Mouse (Mus musculus): ENCODE results near the gene Clcn5.

Gene Clcn5

GRCm38 (mm10) chrX:7319089-7319721 is at the start of gene Clcn5:
Gene Clcn5 (minus strand): TSS chrX:7319358.
- peak; percentile 97 for DNase-seq (ENCODE audit: low read depth, low spot score)

- no peak for DNase-seq (ENCODE audit: low read depth, low spot score)
Observed at GRCm38 (mm10) chrX:7325455-7325854, 6.3 kb upstream of the Clcn5 start.

DNA sequence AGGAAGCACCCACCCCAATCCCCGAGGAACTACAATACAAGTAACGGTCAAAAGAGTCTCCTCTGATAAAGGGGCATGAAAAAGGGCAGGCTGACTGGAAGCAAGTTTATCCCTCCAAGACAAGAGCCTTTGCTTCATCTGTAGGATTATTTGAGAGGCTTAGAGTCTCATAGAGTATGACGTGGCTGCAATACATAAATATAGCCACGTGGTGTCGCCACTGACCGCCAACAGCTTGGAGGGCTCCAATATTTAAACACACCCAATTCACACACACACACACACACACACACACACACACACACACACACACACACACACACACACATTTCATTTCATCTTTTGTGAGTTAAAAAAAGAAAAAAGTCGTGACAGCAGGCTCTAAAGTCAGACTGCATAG is 3.1 kb upstream of the Clcn5 start:
- DNase-seq (ENCODE audit: low read depth, low spot score) = peak; percentile 30

- DNase-seq (ENCODE audit: low read depth, low spot score) = no peak
Observed at GRCm38 (mm10) chrX:7320571-7320970, 1.4 kb upstream of the Clcn5 start.

- peak; percentile 4 for DNase-seq (ENCODE audit: low read depth, low spot score)
Observed at GRCm38 (mm10) chrX:7318551-7319025, 570 bp downstream of the Clcn5 start.

DNA sequence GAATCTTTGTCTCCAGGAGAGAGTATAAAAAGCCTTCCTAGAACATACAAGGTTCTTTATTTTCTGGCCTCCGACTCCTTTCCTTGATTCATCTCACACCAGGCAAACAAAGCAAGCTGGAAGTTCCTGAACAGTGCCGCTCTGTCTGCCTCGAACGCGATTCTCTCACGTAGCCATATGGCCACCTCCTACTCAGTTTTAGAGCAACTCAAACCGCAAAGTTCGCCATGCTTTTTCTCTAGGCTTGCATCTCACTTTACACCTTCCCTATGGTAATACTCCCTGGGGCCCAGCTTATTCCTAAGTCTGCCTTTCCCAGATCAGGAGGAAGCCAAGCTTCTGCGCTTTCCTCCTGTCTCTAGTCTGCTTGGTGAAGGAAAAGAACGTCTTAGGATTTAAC is 4.0 kb downstream of the Clcn5 start:
- DNase-seq (ENCODE audit: low read depth, low spot score) = no peak

DNA sequence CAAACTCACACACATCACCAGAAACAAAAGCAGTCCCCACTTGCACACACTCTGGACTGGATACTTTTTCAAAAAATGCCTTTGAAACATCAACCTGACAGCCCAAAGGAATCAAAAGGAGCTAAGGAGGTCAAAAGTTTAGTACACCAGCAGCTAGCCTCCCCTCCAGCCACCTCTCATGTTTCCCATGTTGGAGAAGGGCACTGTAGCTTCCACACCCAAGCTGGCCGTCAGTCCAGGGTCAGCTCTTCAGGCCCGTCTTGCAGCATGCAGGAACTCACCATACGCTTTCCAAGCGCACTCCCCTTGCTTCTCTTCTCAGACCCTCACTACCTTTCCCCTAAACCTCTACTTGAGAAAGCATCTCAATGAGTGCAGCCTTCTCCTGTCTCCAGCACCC is 4.5 kb downstream of the Clcn5 start:
- no peak for DNase-seq (ENCODE audit: low read depth, low spot score)

DNA sequence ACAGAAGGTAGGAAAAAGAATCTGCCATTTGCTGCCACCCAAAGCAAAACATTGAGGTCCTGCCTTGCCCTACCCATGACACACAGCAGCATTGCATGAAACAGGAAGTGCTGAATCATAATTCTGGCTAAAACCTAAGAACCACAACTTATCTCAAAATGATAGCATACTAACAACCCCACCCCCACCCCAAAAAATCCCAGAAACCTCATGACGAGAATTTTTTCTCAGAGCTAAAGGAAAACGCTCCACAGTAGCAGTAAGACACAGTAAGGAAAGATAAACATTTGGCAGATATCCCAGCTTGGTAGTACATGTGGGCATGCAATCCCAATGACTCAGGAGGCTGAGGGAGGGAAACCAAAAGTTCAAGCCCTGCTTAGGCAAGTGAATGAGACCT is 10.9 kb downstream of the Clcn5 start:
- no peak for DNase-seq (ENCODE audit: low read depth, low spot score)

- no peak for DNase-seq (ENCODE audit: low read depth, low spot score)
Observed at GRCm38 (mm10) chrX:7306861-7307260, 12.3 kb downstream of the Clcn5 start.

GRCm38 (mm10) chrX:7292981-7293380 is 26.2 kb downstream of the Clcn5 start:
- DNase-seq (ENCODE audit: low read depth, low spot score) = no peak

GRCm38 (mm10) chrX:7292151-7292768 is 26.9 kb downstream of the Clcn5 start:
- no peak for DNase-seq (ENCODE audit: low read depth, low spot score)

DNA sequence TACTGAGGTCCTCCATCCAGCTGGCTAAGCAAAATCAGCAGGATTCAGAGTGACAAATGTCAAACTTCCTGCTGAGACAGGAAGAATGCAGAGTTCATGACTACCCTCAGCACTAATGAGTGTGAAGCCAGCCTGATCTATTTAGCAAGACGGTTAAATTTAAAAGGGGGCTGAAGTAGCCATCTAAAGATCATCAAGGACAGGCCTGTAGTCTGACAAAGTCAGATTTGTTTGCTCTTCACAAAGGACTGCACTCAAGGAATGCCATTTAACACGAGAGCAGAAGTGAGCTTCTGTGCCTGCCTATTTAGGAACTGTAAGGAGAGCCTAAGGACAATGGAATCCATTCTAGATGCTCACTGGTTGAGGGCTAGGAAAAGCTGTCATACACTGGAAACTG is 30.2 kb downstream of the Clcn5 start:
- DNase-seq (ENCODE audit: low read depth, low spot score) = no peak

DNA sequence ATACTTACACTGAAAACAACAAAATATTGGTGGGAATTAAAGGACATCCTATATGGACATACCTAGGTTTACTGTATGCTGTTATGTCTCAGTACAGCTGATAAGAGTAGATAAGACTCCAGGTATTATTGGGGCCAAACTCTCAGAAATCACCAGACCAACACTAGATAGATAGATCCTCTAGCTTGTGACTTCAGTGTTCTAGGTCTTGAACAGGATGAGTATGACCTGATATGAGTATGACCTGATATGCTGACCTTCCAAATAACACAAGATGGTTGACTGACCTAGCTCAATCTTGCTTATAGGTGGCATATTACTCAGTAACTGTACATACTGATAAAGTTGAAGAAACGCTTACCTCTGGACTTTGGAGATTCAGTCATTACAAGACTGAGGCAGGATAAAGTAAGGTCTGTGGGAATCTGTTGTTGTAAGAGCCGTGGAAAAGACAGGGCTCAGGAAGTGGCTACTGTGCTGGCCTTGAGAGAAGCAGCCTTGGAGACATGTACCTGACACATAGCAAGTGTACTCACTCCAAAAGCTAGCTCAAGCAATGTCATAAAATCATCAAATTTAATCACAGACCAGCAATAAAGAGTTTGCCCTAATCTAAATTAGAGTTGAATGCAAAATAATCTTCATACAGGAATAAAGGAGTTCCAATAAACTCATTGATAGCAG is 32.0 kb downstream of the Clcn5 start:
- DNase-seq (ENCODE audit: low read depth, low spot score) = no peak

GRCm38 (mm10) chrX:7282636-7283035 is 36.5 kb downstream of the Clcn5 start:
- DNase-seq (ENCODE audit: low read depth, low spot score) = no peak

DNA sequence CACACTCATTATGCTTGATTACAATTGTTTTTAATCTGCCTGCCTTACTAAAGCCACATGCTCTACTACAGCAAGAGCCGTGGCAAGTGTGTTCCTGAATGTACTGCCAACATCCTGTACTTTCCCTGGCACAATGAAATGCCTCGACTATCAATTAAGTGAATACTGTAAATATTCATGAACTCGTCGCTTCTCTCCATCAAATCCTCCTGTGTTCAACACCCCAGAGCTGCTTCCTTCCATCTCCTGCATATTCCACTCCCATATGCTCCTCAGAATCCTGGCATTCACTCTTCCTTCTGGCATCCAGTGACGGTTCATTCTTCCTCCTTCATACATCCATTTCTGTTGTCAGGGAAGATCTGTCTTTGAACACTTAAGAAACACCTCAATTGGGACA is 39.4 kb downstream of the Clcn5 start:
- DNase-seq (ENCODE audit: low read depth, low spot score) = no peak

- no peak for DNase-seq (ENCODE audit: low read depth, low spot score)
Observed at GRCm38 (mm10) chrX:7276564-7276963, 42.6 kb downstream of the Clcn5 start.

GRCm38 (mm10) chrX:7261149-7261548 is 58.0 kb downstream of the Clcn5 start:
- no peak for DNase-seq (ENCODE audit: low read depth, low spot score)

- no peak for DNase-seq (ENCODE audit: low read depth, low spot score)
Observed at GRCm38 (mm10) chrX:7260400-7261113, 58.6 kb downstream of the Clcn5 start.

GRCm38 (mm10) chrX:7259718-7260117 is 59.4 kb downstream of the Clcn5 start:
- no peak for DNase-seq (ENCODE audit: low read depth, low spot score)

GRCm38 (mm10) chrX:7256022-7256421 is 63.1 kb downstream of the Clcn5 start:
- DNase-seq (ENCODE audit: low read depth, low spot score) = no peak

- DNase-seq (ENCODE audit: low read depth, low spot score) = no peak
Observed at GRCm38 (mm10) chrX:7204099-7204498, 115.1 kb downstream of the Clcn5 start.

- no peak for DNase-seq (ENCODE audit: low read depth, low spot score)
Observed at GRCm38 (mm10) chrX:7203535-7203934, 115.6 kb downstream of the Clcn5 start.
